Comparison of ENCODE assay signal across 8 mouse cellular contexts in genomic region chr10:80293325-80293724, GRCm38 (mm10). TPM values are rescaled to one million over a fixed set of nuclear protein-coding genes. Genes with fewer than 3 reads are reported as not detected.
DNase-seq lines count a peak whose midpoint lies in the region; ATAC-seq and TF ChIP-seq lines count a peak whose summit lies in the region.

No protein-coding gene starts in this region.

- no peaks in the 10 kb centered on the region for H3K27me3 ChIP-seq in liver, adult 2 months (ENCODE audit: control insufficient read depth, insufficient read depth, low read length)
- no peaks in the 10 kb centered on the region for H3K27me3 ChIP-seq in hindbrain, embryonic 14.5 days (ENCODE audit: control insufficient read depth, insufficient read depth, low read length)
- H3K27me3 ChIP-seq in myocyte (ENCODE audit: control insufficient read depth, insufficient read depth, insufficient read length), result no peaks in the 10 kb centered on the region

- H3K36me3 ChIP-seq in liver, adult 2 months (ENCODE audit: control insufficient read depth, insufficient read depth, low read length), result peaks cover 9% of the 10 kb centered on the region
- peaks cover 28% of the 10 kb centered on the region for H3K36me3 ChIP-seq in hindbrain, embryonic 14.5 days (replicated peaks; ENCODE audit: control insufficient read depth, insufficient read depth)
- H3K36me3 ChIP-seq in myocyte (ENCODE audit: control insufficient read depth, insufficient read depth), result peaks cover 22% of the 10 kb centered on the region

- ATAC-seq in hindbrain, embryonic 14.5 days (ENCODE audit: low FRiP score), result no peak

- H3K4me3 ChIP-seq in liver, adult 2 months (ENCODE audit: insufficient read depth, low read depth, low read length), result peak overlapping the region; percentile 95
- H3K4me3 ChIP-seq in hindbrain, embryonic 14.5 days (replicated peaks; ENCODE audit: low read length), result peak overlapping the region; percentile 66
- H3K4me3 ChIP-seq in myocyte, result peak overlapping the region; percentile 94

- no peaks in the 10 kb centered on the region for H3K9me3 ChIP-seq in hindbrain, embryonic 14.5 days (ENCODE audit: control insufficient read depth, low read length)

- peak overlapping the region; percentile 95 for H3K9ac ChIP-seq in liver, adult 2 months (ENCODE audit: low read depth, low read length)
- H3K9ac ChIP-seq in hindbrain, embryonic 14.5 days, result peak overlapping the region; percentile 95

- peaks cover 6% of the 10 kb centered on the region; the same call in 1 of the 2 replicates for H3K79me2 ChIP-seq in liver, adult 2 months (ENCODE audit: control insufficient read depth, insufficient read depth, low read length)
- peaks cover 15% of the 10 kb centered on the region for H3K79me2 ChIP-seq in myocyte (ENCODE audit: control insufficient read depth, insufficient read depth)

- TF ChIP-seq CTCF in liver, adult 2 months (IDR thresholded peaks at IDR 0.05; ENCODE audit: low read depth, low read length), result no peak

- no peak overlapping the region for H3K27ac ChIP-seq in liver, adult 2 months (replicated peaks; ENCODE audit: insufficient read depth, low read depth, low read length)
- peak overlapping the region; percentile 88 for H3K27ac ChIP-seq in hindbrain, embryonic 14.5 days

- peak overlapping the region; percentile 96 for H3K4me2 ChIP-seq in hindbrain, embryonic 14.5 days (replicated peaks)
- peak overlapping the region; percentile 80 for H3K4me2 ChIP-seq in myocyte (ENCODE audit: low read depth)

- H3ac ChIP-seq in myocyte (ENCODE audit: control insufficient read depth, insufficient read length), result peak overlapping the region; percentile 67

- DNase-seq in liver, adult 2 months (ENCODE audit: extremely low read depth, low read depth, low spot score), result no peak
- no peak for DNase-seq in liver
- DNase-seq in ZHBTc4 (ENCODE audit: low read depth, low spot score), result peak; percentile 70
- no peak for DNase-seq in hindbrain, embryonic 14.5 days (ENCODE audit: low spot score)
- DNase-seq in adrenal gland, postnatal 4 days (ENCODE audit: low spot score in 2 of 2), result no peak
- no peak for DNase-seq in adrenal gland, postnatal 25 days
- DNase-seq in embryo, embryonic 10 days (ENCODE audit: low spot score), result no peak

- peaks cover 4% of the 10 kb centered on the region; the same call in 1 of the 2 replicates for H3K4me1 ChIP-seq in liver, adult 2 months (ENCODE audit: control insufficient read depth, insufficient read depth, low read length)
- peaks cover 43% of the 10 kb centered on the region for H3K4me1 ChIP-seq in hindbrain, embryonic 14.5 days (replicated peaks; ENCODE audit: control insufficient read depth, insufficient read depth, low read length)

- 36% methylated on average over 14 of the region's 14 CpGs for WGBS in liver, adult 2 months
- 27% methylated on average over 14 of the region's 14 CpGs for WGBS in hindbrain, embryonic 14.5 days

- no peak for TF ChIP-seq POLR2A in liver, adult 2 months (IDR thresholded peaks at IDR 0.05; ENCODE audit: extremely low read depth, insufficient read depth, low read length)
- TF ChIP-seq POLR2A in myocyte (IDR thresholded peaks at IDR 0.05; ENCODE audit: insufficient read length, low read depth), result no peak

TF ChIP-seq in myocyte, 11 proteins besides CTCF, POLR2A, EP300 and RAD21:
- TF ChIP-seq CEBPB (IDR thresholded peaks at IDR 0.05; ENCODE audit: insufficient read depth, poor library complexity, severe bottlenecking) (no peak), MYOG (IDR thresholded peaks at IDR 0.05; ENCODE audit: control insufficient read depth in 1 of 3, insufficient read depth in 1 of 3, insufficient read length in 2 of 3, low read depth in 2 of 3) (no peak), TCF3 (IDR thresholded peaks at IDR 0.05; ENCODE audit: insufficient read length, low read depth) (no peak), USF1 (IDR thresholded peaks at IDR 0.05; ENCODE audit: low read depth) (no peak), MYOD1 (IDR thresholded peaks at IDR 0.05; ENCODE audit: control insufficient read depth in 1 of 3, insufficient read length in 2 of 3, low read depth in 2 of 3) (no peak), POLR2AphosphoS2 (IDR thresholded peaks at IDR 0.05; ENCODE audit: insufficient read length, low read depth) (no peak), REST (IDR thresholded peaks at IDR 0.05; ENCODE audit: insufficient read depth, insufficient read length) (no peak), SRF (IDR thresholded peaks at IDR 0.05; ENCODE audit: control insufficient read depth, insufficient read length, low read depth) (no peak), TCF12 (IDR thresholded peaks at IDR 0.05; ENCODE audit: insufficient read depth, poor library complexity, severe bottlenecking) (no peak), E2F4 (IDR thresholded peaks at IDR 0.05; ENCODE audit: insufficient read depth) (no peak), MAX (IDR thresholded peaks at IDR 0.05; ENCODE audit: low read depth) (no peak)

RNA-seq across cellular contexts. Expression of gene Rps15, which starts 1.1 kb away (rescaled TPM):
- total RNA-seq in liver, adult 2 months (2014; rRNA removed), result 510 and 571 TPM in 2 replicates
- 686 and 1,012 TPM in 2 replicates for polyA plus RNA-seq in liver, adult 2 months (2012; rRNA removed)
- polyA plus RNA-seq in hindbrain, embryonic 14.5 days (2014; fragmentation: Nextera tagmentation; extraction: Ambion mirVana), result 570 and 649 TPM in 2 replicates
- polyA plus RNA-seq in myocyte (2012; fragmentation: generic; extraction: Trizol), result 4,761 TPM
- total RNA-seq in adrenal gland, postnatal 4 days (2021), result 1,000 to 10,000 TPM; 1,413 to 1,504 TPM
- 1,145 and 1,195 TPM in 2 replicates for total RNA-seq in adrenal gland, postnatal 25 days (2021)

RNA-seq across cellular contexts. Expression of gene Apc2, which starts 2.5 kb away (rescaled TPM):
- 0.09 and 0.20 TPM in 2 replicates for total RNA-seq in liver, adult 2 months (2014; rRNA removed)
- polyA plus RNA-seq in liver, adult 2 months (2012; rRNA removed), result 0.19 and 0.20 TPM in 2 replicates
- polyA plus RNA-seq in hindbrain, embryonic 14.5 days (2014; fragmentation: Nextera tagmentation; extraction: Ambion mirVana), result 200 and 216 TPM in 2 replicates
- 0.24 TPM for polyA plus RNA-seq in myocyte (2012; fragmentation: generic; extraction: Trizol)
- 10 to 100 TPM in 1 of 2 experiments, 1 to 10 TPM in 1; 9.9 to 10.4 TPM for total RNA-seq in adrenal gland, postnatal 4 days (2021)
- total RNA-seq in adrenal gland, postnatal 25 days (2021), result 1.4 and 3.2 TPM in 2 replicates

RNA-seq across cellular contexts. Expression of gene 2310011J03Rik, which starts 27.0 kb away (rescaled TPM):
- total RNA-seq in liver, adult 2 months (2014; rRNA removed), result 10.4 and 12.4 TPM in 2 replicates
- 25.4 and 25.5 TPM in 2 replicates for polyA plus RNA-seq in liver, adult 2 months (2012; rRNA removed)
- 23.3 and 24.5 TPM in 2 replicates for polyA plus RNA-seq in hindbrain, embryonic 14.5 days (2014; fragmentation: Nextera tagmentation; extraction: Ambion mirVana)
- polyA plus RNA-seq in myocyte (2012; fragmentation: generic; extraction: Trizol), result 44.0 TPM
- 10 to 100 TPM; 30.8 to 31.2 TPM for total RNA-seq in adrenal gland, postnatal 4 days (2021)
- 31.7 and 33.5 TPM in 2 replicates for total RNA-seq in adrenal gland, postnatal 25 days (2021)

RNA-seq across cellular contexts. Expression of gene Dazap1, which starts 32.0 kb away (rescaled TPM):
- total RNA-seq in liver, adult 2 months (2014; rRNA removed), result 38.0 and 39.9 TPM in 2 replicates
- 39.9 and 43.5 TPM in 2 replicates for polyA plus RNA-seq in liver, adult 2 months (2012; rRNA removed)
- 35.2 and 36.3 TPM in 2 replicates for polyA plus RNA-seq in hindbrain, embryonic 14.5 days (2014; fragmentation: Nextera tagmentation; extraction: Ambion mirVana)
- polyA plus RNA-seq in myocyte (2012; fragmentation: generic; extraction: Trizol), result 123 TPM
- 100 to 1,000 TPM; 180 to 181 TPM for total RNA-seq in adrenal gland, postnatal 4 days (2021)
- 111 and 117 TPM in 2 replicates for total RNA-seq in adrenal gland, postnatal 25 days (2021)

RNA-seq across cellular contexts. Expression of gene Gamt, which starts 32.5 kb away (rescaled TPM):
- total RNA-seq in liver, adult 2 months (2014; rRNA removed), result 241 and 277 TPM in 2 replicates
- 670 and 715 TPM in 2 replicates for polyA plus RNA-seq in liver, adult 2 months (2012; rRNA removed)
- 17.3 and 24.3 TPM in 2 replicates for polyA plus RNA-seq in hindbrain, embryonic 14.5 days (2014; fragmentation: Nextera tagmentation; extraction: Ambion mirVana)
- 162 TPM for polyA plus RNA-seq in myocyte (2012; fragmentation: generic; extraction: Trizol)
- total RNA-seq in adrenal gland, postnatal 4 days (2021), result 100 to 1,000 TPM; 181 to 214 TPM
- 326 and 398 TPM in 2 replicates for total RNA-seq in adrenal gland, postnatal 25 days (2021)
